Mouse (Mus musculus) olfactory bulb, adult 2 months (tissue): ENCODE measurements at regions not wholly inside any gene's neighbourhood (a gene's known extent, or its start where the extent isn't known, plus 50 kb on each side); places are given as distances from the start of the nearest gene placed in this dataset.

Source experiments
- CTCF ChIP-seq: fragments of 200-500 bp; IDR thresholded peaks from 2 replicates; pipeline ENCODE4 v1.5.1; 2012; ENCODE audit warnings: low read depth, mild to moderate bottlenecking, low read length, moderate library complexity; ENCODE audit not compliant: insufficient read depth
- POLR2A ChIP-seq: fragments of 200-500 bp; IDR thresholded peaks from 2 replicates; pipeline ENCODE4 v1.6.1; 2012; ENCODE audit warnings: mild to moderate bottlenecking, low read depth, low read length, moderate library complexity; ENCODE audit not compliant: insufficient read depth

DNA sequence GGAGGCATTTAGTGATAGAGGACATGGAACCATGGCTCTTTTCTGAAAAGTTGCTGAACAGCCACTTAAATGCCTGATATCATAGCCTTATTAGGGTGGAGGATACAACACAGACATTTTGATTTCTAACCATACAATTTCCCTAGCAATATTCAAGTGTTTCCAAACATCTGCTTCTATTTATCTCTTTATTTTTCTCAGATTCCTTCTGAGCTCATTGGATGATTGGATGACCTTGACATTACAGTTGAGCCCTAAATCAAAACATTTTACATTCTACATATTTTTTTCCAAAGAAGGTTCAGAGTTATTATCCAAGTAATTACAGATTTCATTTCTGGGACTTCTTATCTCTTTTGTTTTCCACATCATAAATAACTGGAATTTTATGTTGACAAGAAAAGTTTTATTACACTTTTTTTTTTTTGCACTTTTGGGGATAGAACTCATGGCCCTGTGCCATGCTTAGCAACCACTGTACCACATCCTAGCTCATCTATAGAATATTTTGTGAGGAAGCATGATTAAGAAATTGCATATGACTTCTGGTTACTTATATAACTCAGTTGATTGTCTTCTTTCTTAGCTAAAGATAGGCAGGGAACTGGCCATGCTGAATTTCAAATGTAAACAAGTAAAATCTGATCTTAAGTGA, 309.6 kb upstream of the Thbs1 start:
- TF ChIP-seq POLR2A, result no peak
- TF ChIP-seq CTCF, result no peak
